Mouse (Mus musculus) adrenal gland, postnatal 4 days (tissue): ENCODE data around the gene Kbtbd3. TPM values are rescaled to one million over a fixed set of nuclear protein-coding genes. Genes with fewer than 3 reads are reported as not detected.

Source experiments
- microRNA-seq: library from miRNA; unstranded; fragments of <30 nt; microRNA quantifications from one replicate; pipeline ENCODE4 v1.2.0, GENCODE M21; 2021
- total RNA-seq, 2 experiments: library from RNA; stranded (reverse); gene quantifications; 2 replicates each; pipeline ENCODE4 v1.2.3; 2021

Kbtbd3 gene
- total RNA-seq, 2 experiments from 2014 or later: 5.0 to 5.5 TPM

Small RNAs within 50 kb of the gene (microRNA-seq; reads per million reads assigned to microRNA genes)
- gene Gm22195 (not detected), gene Gm23992 (not detected)

Other genes with a start within 250 kb of the Kbtbd3 start
- gene Aasdhppt, start 362 bp upstream of the Kbtbd3 start, total RNA-seq: 10 to 100 TPM; 21.3 to 22.0 TPM
- gene Msantd4, start 66.7 kb downstream of the Kbtbd3 start, total RNA-seq: 10 to 100 TPM; 41.3 to 43.9 TPM